Mouse (Mus musculus) midbrain, embryonic 16.5 days (tissue): Measurements from ENCODE around the gene Cep55. TPM values are rescaled to one million over a fixed set of nuclear protein-coding genes. Genes with fewer than 3 reads are reported as not detected.

Source experiments
- ATAC-seq: fragments of 200-750 bp; cut with Nextera tagmentation; 2 replicates; pipeline ENCODE4 v1.8.0; 2017; ENCODE audit warnings: moderate TSS enrichment
- H3K27ac ChIP-seq: fragments of 300-500 bp; sonication (generic); 2 replicates; pipeline ENCODE4 v1.5.1; 2014; ENCODE audit warnings: mild to moderate bottlenecking, low read length, mixed read lengths
- H3K27me3 ChIP-seq: fragments of 300-500 bp; sonication (generic); 2 replicates; pipeline ENCODE4 v1.6.1; 2014; ENCODE audit warnings: low read depth, low read length, mixed read lengths; ENCODE audit not compliant: control insufficient read depth, insufficient read depth
- H3K36me3 ChIP-seq: fragments of 300-500 bp; sonication (generic); 2 replicates; pipeline ENCODE4 v1.6.1; 2014; ENCODE audit warnings: mild to moderate bottlenecking, low read length, moderate library complexity, mixed read lengths; ENCODE audit not compliant: control insufficient read depth, insufficient read depth
- H3K4me1 ChIP-seq: fragments of 300-500 bp; sonication (generic); 2 replicates; pipeline ENCODE4 v1.6.1; 2014; ENCODE audit warnings: mild to moderate bottlenecking, low read length, mixed read lengths; ENCODE audit not compliant: control insufficient read depth, insufficient read depth
- H3K4me2 ChIP-seq: fragments of 300-500 bp; sonication (generic); 2 replicates; pipeline ENCODE4 v1.6.1; 2014; ENCODE audit warnings: mild to moderate bottlenecking, low read length, mixed read lengths
- H3K4me3 ChIP-seq: fragments of 300-500 bp; sonication (generic); 2 replicates; pipeline ENCODE4 v1.5.1; 2014; ENCODE audit warnings: low read depth, mild to moderate bottlenecking, low read length, moderate library complexity, mixed read lengths
- H3K9ac ChIP-seq: fragments of 300-500 bp; sonication (generic); 2 replicates; pipeline ENCODE4 v1.6.1; 2014; ENCODE audit warnings: low read depth, low read length, mixed read lengths
- H3K9me3 ChIP-seq: fragments of 300-500 bp; sonication (generic); replicated peaks from 2 replicates; pipeline ENCODE4 v1.6.1; 2014; ENCODE audit warnings: mild to moderate bottlenecking, low read length, mixed read lengths; ENCODE audit not compliant: control insufficient read depth, poor library complexity, severe bottlenecking
- WGBS: fragments of 180-500 bp; shearing (Covaris S2); extraction: QIAGEN DNeasy Blood & Tissue Kit; methylation state at CpG from one replicate; pipeline ENCODE4 v1.1.7; 2014; 5-methylcytosine and 5-hydroxymethylcytosine counted together
- polyA plus RNA-seq: library from polyadenylated mRNA; unstranded; fragments of >200 nt; fragmentation: Nextera tagmentation; extraction: Ambion mirVana; gene quantifications from 2 replicates; pipeline ENCODE4 v1.2.1, GENCODE M21; 2015

Cep55 gene
- polyA plus RNA-seq, 1 experiment from 2014 or later = 2.8 TPM

- Histone ChIP-seq H3K27me3 (no peaks in the 10 kb centered on the region), H3K4me3 (no peak overlapping the region), H3K4me2 (no peak overlapping the region), H3K36me3 (no peaks in the 10 kb centered on the region), H3K9me3 (no peaks in the 10 kb centered on the region), H3K27ac (no peak overlapping the region), H3K4me1 (no peaks in the 10 kb centered on the region), H3K9ac (no peak overlapping the region)
- no peak for ATAC-seq
- 71% methylated on average over 3 of the region's 3 CpGs for WGBS
These were observed 23.2 kb downstream of the Cep55 start for GRCm38 (mm10) chr19:38077851-38078540.

DNA sequence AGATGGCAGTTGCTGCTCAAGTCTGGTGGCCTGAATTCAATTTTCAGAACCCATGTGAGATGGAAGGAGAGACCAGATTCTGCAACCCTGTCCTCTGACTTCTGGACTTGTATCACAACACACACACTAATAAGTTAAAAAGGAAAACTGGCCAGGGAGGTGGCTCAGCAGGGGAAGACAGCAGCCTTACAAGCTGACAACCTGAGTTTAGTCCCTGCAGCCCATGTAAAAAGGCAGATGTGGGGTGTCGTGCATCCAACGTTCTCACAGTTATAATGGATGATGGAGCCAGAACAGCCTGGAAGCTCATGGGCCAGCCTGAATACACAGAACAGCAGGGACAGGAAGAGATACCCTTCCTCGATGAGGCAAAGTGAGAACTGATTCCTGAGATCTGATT lies 26.6 kb downstream of the Cep55 start:
- Histone ChIP-seq H3K4me1 (no peaks in the 10 kb centered on the region), H3K4me3 (no peak overlapping the region), H3K36me3 (no peaks in the 10 kb centered on the region), H3K9ac (no peak overlapping the region), H3K27me3 (no peaks in the 10 kb centered on the region), H3K27ac (no peak overlapping the region), H3K4me2 (no peak overlapping the region), H3K9me3 (no peaks in the 10 kb centered on the region)
- ATAC-seq = no peak
- WGBS = 67% methylated on average over 3 of the region's 3 CpGs

- H3K27ac ChIP-seq = no peak overlapping the region
- 80% methylated on average over 5 of the region's 5 CpGs for WGBS
- no peaks in the 10 kb centered on the region for H3K9me3 ChIP-seq
- H3K4me1 ChIP-seq = no peaks in the 10 kb centered on the region
- no peak overlapping the region for H3K4me2 ChIP-seq
- H3K36me3 ChIP-seq = no peaks in the 10 kb centered on the region
- ATAC-seq = no peak
- no peaks in the 10 kb centered on the region for H3K27me3 ChIP-seq
- no peak overlapping the region for H3K4me3 ChIP-seq
- H3K9ac ChIP-seq = no peak overlapping the region
These were observed 28.2 kb downstream of the Cep55 start for GRCm38 (mm10) chr19:38082931-38083525.

- Histone ChIP-seq H3K4me1 (no peaks in the 10 kb centered on the region), H3K27ac (no peak overlapping the region), H3K4me3 (no peak overlapping the region), H3K36me3 (no peaks in the 10 kb centered on the region), H3K9me3 (no peaks in the 10 kb centered on the region), H3K4me2 (no peak overlapping the region), H3K9ac (no peak overlapping the region), H3K27me3 (no peaks in the 10 kb centered on the region)
- ATAC-seq = no peak
- 88% methylated on average over 4 of the region's 4 CpGs for WGBS
These were observed 31.0 kb downstream of the Cep55 start for GRCm38 (mm10) chr19:38085841-38086240.

DNA sequence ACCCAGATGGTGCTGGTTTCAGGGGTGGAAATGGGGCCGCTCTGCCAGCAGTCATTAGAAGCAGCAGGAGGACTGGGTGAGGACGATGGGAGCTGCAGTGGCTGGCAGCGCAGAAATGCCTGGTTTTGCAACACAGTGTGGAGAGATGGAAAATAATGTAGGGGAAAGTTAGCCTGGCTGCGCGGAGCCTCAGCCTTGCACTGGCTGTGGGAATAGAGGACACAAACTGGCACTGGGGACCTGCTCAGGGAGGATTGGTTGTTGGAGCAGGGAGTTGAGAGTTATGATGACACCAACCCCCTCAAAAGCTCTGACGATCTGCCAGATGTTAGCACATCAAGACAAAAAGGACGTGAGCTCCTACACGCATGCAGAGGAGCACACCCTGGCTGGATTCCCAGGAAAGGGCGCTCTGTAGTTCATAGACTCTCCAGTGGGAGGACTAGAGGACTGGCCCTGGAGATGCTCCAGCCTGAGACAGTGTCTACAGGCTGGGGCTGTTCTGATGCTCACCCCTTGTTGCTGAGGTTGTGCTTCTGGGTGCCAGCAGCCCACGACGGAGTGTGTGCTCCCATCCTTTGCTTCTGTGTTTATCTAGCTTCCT lies 32.2 kb downstream of the Cep55 start:
- WGBS = 54% methylated on average over 11 of the region's 11 CpGs
- Histone ChIP-seq H3K36me3 (no peaks in the 10 kb centered on the region), H3K4me1 (no peaks in the 10 kb centered on the region), H3K9ac (no peak overlapping the region), H3K9me3 (no peaks in the 10 kb centered on the region), H3K4me3 (no peak overlapping the region), H3K4me2 (no peak overlapping the region), H3K27me3 (no peaks in the 10 kb centered on the region), H3K27ac (no peak overlapping the region)
- peak; percentile 68; the same call in 1 of the 2 replicates for ATAC-seq

DNA sequence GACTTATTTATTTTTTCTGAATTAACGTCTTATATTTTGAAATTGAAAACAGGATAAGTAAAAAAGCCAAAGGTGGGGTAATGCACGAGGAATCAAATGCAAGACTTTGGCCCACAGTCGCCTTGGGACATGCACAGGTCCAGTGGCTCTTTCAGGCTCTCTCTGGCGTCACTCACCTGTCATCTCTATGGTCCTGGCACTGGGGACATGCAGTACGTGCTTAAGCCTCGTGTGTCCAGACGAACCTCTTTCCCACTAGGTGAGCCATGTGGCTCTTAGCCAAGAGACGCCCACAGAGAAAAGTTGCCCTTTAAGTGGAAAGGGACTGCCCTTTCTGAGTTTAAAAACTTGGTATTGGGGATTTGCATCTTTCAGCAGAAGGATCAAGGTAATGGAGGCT lies 34.5 kb downstream of the Cep55 start:
- 82% methylated on average over 8 of the region's 8 CpGs for WGBS
- H3K4me1 ChIP-seq = no peaks in the 10 kb centered on the region
- no peak overlapping the region for H3K4me3 ChIP-seq
- H3K36me3 ChIP-seq = no peaks in the 10 kb centered on the region
- H3K4me2 ChIP-seq = no peak overlapping the region
- no peaks in the 10 kb centered on the region for H3K27me3 ChIP-seq
- ATAC-seq = no peak
- H3K9ac ChIP-seq = no peak overlapping the region
- no peaks in the 10 kb centered on the region for H3K9me3 ChIP-seq
- H3K27ac ChIP-seq = no peak overlapping the region

- Histone ChIP-seq H3K4me1 (no peaks in the 10 kb centered on the region), H3K9me3 (no peaks in the 10 kb centered on the region), H3K27ac (no peak overlapping the region), H3K27me3 (peaks cover 9% of the 10 kb centered on the region), H3K9ac (no peak overlapping the region), H3K4me3 (no peak overlapping the region), H3K4me2 (no peak overlapping the region), H3K36me3 (no peaks in the 10 kb centered on the region)
- WGBS = 45% methylated on average over 4 of the region's 4 CpGs
- ATAC-seq = no peak
These were observed 36.7 kb downstream of the Cep55 start for GRCm38 (mm10) chr19:38091512-38091985.

DNA sequence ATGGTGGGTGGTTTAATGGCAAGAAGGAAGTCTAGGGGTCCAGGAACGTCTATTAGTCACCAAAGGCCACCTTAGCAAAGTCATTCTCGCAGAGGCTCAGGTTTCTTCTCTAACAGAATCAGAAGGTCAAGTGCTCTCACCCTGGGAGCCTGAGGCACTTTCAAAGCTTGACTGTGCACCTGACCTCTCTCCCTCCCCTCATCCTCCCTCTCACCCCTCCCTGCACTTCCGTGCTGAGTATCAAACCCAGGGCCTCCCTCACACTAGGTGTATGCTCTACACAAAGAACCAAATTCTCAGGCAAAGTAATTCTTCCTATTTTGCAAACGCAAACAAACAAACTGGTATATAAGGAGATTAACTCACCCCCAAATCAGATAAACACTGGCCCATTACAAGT lies 41.4 kb downstream of the Cep55 start:
- 13% methylated on average over 4 of the region's 4 CpGs for WGBS
- H3K36me3 ChIP-seq = no peaks in the 10 kb centered on the region
- H3K9ac ChIP-seq = no peak overlapping the region
- peaks cover 7% of the 10 kb centered on the region for H3K4me1 ChIP-seq
- peaks cover 34% of the 10 kb centered on the region for H3K27me3 ChIP-seq
- H3K9me3 ChIP-seq = no peaks in the 10 kb centered on the region
- no peak overlapping the region for H3K4me2 ChIP-seq
- H3K4me3 ChIP-seq = no peak overlapping the region
- no peak for ATAC-seq
- no peak overlapping the region for H3K27ac ChIP-seq
